Mouse (Mus musculus): ENCODE results near the gene Synpo2l. TPM values are rescaled to one million over a fixed set of nuclear protein-coding genes. Genes with fewer than 3 reads are reported as not detected.

Synpo2l gene
- polyA plus RNA-seq, 1 experiment from 2014 or later = 5.8 TPM

GRCm38 (mm10) chr14:20673735-20674063 lies 5.5 kb upstream of the Synpo2l start:
- Histone ChIP-seq H3K36me3 (peaks cover 29% of the 10 kb centered on the region), H3K4me2 (peak overlapping the region; percentile 75), H3K9me3 (no peaks in the 10 kb centered on the region), H3K27me3 (peaks cover 5% of the 10 kb centered on the region; the same call in 1 of the 2 replicates), H3K9ac (peak overlapping the region; percentile 33), H3K4me3 (peak overlapping the region; percentile 81), H3K4me1 (peaks cover 14% of the 10 kb centered on the region), H3K27ac (peak overlapping the region; percentile 98)
- peak; percentile 58; the same call in 1 of the 2 replicates for ATAC-seq (ENCODE audit: borderline replicate concordance, extremely low read depth, low FRiP score, low TSS enrichment)
- WGBS = 7% methylated on average over 13 of the region's 13 CpGs

- Histone ChIP-seq H3K27ac (no peak overlapping the region), H3K9me3 (no peaks in the 10 kb centered on the region), H3K4me1 (peaks cover 14% of the 10 kb centered on the region), H3K27me3 (peaks cover 6% of the 10 kb centered on the region; the same call in 1 of the 2 replicates), H3K4me2 (peak overlapping the region; percentile 75), H3K9ac (no peak overlapping the region), H3K36me3 (peaks cover 22% of the 10 kb centered on the region), H3K4me3 (no peak overlapping the region)
- 94% methylated on average over 2 of the region's 2 CpGs for WGBS
- no peak for ATAC-seq (ENCODE audit: borderline replicate concordance, extremely low read depth, low FRiP score, low TSS enrichment)
Measured at GRCm38 (mm10) chr14:20672990-20673389, 4.8 kb upstream of the Synpo2l start.

- WGBS = 66% methylated on average over 1 of the region's 1 CpGs
- Histone ChIP-seq H3K27me3 (peaks cover 18% of the 10 kb centered on the region; the same call in 1 of the 2 replicates), H3K36me3 (no peaks in the 10 kb centered on the region), H3K9ac (no peak overlapping the region), H3K4me2 (no peak overlapping the region), H3K4me3 (no peak overlapping the region), H3K9me3 (no peaks in the 10 kb centered on the region), H3K27ac (no peak overlapping the region), H3K4me1 (no peaks in the 10 kb centered on the region)
- no peak for ATAC-seq (ENCODE audit: borderline replicate concordance, extremely low read depth, low FRiP score, low TSS enrichment)
Measured at GRCm38 (mm10) chr14:20667469-20667868, 685 bp downstream of the Synpo2l start.

GRCm38 (mm10) chr14:20664436-20664835 lies 3.7 kb downstream of the Synpo2l start:
- H3K4me2 ChIP-seq = no peak overlapping the region
- ATAC-seq (ENCODE audit: borderline replicate concordance, extremely low read depth, low FRiP score, low TSS enrichment) = no peak
- peaks cover 14% of the 10 kb centered on the region for H3K4me1 ChIP-seq
- no peak overlapping the region for H3K27ac ChIP-seq
- no peak overlapping the region for H3K9ac ChIP-seq
- no peaks in the 10 kb centered on the region for H3K36me3 ChIP-seq
- WGBS = 39% methylated on average over 3 of the region's 3 CpGs
- no peaks in the 10 kb centered on the region for H3K9me3 ChIP-seq
- peaks cover 18% of the 10 kb centered on the region; the same call in 1 of the 2 replicates for H3K27me3 ChIP-seq
- H3K4me3 ChIP-seq = no peak overlapping the region

GRCm38 (mm10) chr14:20663601-20664000 lies 4.6 kb downstream of the Synpo2l start:
- Histone ChIP-seq H3K36me3 (no peaks in the 10 kb centered on the region), H3K27me3 (peaks cover 12% of the 10 kb centered on the region; the same call in 1 of the 2 replicates), H3K4me1 (peaks cover 14% of the 10 kb centered on the region), H3K4me2 (no peak overlapping the region), H3K4me3 (no peak overlapping the region), H3K9ac (no peak overlapping the region), H3K9me3 (no peaks in the 10 kb centered on the region), H3K27ac (no peak overlapping the region)
- ATAC-seq (ENCODE audit: borderline replicate concordance, extremely low read depth, low FRiP score, low TSS enrichment) = no peak
- 53% methylated on average over 2 of the region's 2 CpGs for WGBS

- 83% methylated on average over 3 of the region's 3 CpGs for WGBS
- H3K36me3 ChIP-seq = no peaks in the 10 kb centered on the region
- no peak overlapping the region for H3K4me2 ChIP-seq
- H3K9me3 ChIP-seq = no peaks in the 10 kb centered on the region
- no peak overlapping the region for H3K27ac ChIP-seq
- H3K4me1 ChIP-seq = peaks cover 14% of the 10 kb centered on the region
- ATAC-seq (ENCODE audit: borderline replicate concordance, extremely low read depth, low FRiP score, low TSS enrichment) = no peak
- H3K27me3 ChIP-seq = peaks cover 12% of the 10 kb centered on the region; the same call in 1 of the 2 replicates
- no peak overlapping the region for H3K4me3 ChIP-seq
- H3K9ac ChIP-seq = no peak overlapping the region
Measured at GRCm38 (mm10) chr14:20662740-20663139, 5.4 kb downstream of the Synpo2l start.

GRCm38 (mm10) chr14:20661661-20662331 lies 6.4 kb downstream of the Synpo2l start:
- peaks cover 12% of the 10 kb centered on the region; the same call in 1 of the 2 replicates for H3K27me3 ChIP-seq
- peak overlapping the region; percentile 95 for H3K4me2 ChIP-seq
- H3K9ac ChIP-seq = peak overlapping the region; percentile 61
- H3K4me1 ChIP-seq = peaks cover 14% of the 10 kb centered on the region
- peak overlapping the region; percentile 62 for H3K4me3 ChIP-seq
- no peaks in the 10 kb centered on the region for H3K9me3 ChIP-seq
- WGBS = 9% methylated on average over 19 of the region's 19 CpGs
- ATAC-seq (ENCODE audit: borderline replicate concordance, extremely low read depth, low FRiP score, low TSS enrichment) = peak; percentile 36
- H3K27ac ChIP-seq = peak overlapping the region; percentile 81
- H3K36me3 ChIP-seq = no peaks in the 10 kb centered on the region

GRCm38 (mm10) chr14:20660827-20661660 lies 7.1 kb downstream of the Synpo2l start:
- H3K36me3 ChIP-seq = no peaks in the 10 kb centered on the region
- WGBS = 1% methylated on average over 52 of the region's 52 CpGs
- peak; percentile 86 for ATAC-seq (ENCODE audit: borderline replicate concordance, extremely low read depth, low FRiP score, low TSS enrichment)
- peak overlapping the region; percentile 62 for H3K4me3 ChIP-seq
- H3K4me1 ChIP-seq = peaks cover 14% of the 10 kb centered on the region
- no peaks in the 10 kb centered on the region for H3K9me3 ChIP-seq
- peak overlapping the region; percentile 64 for H3K9ac ChIP-seq
- peaks cover 12% of the 10 kb centered on the region; the same call in 1 of the 2 replicates for H3K27me3 ChIP-seq
- H3K4me2 ChIP-seq = peak overlapping the region; percentile 95
- peak overlapping the region; percentile 81 for H3K27ac ChIP-seq

GRCm38 (mm10) chr14:20659687-20660086 lies 8.5 kb downstream of the Synpo2l start:
- Histone ChIP-seq H3K36me3 (no peaks in the 10 kb centered on the region), H3K27ac (no peak overlapping the region), H3K4me2 (no peak overlapping the region), H3K9ac (no peak overlapping the region), H3K9me3 (no peaks in the 10 kb centered on the region), H3K27me3 (peaks cover 12% of the 10 kb centered on the region; the same call in 1 of the 2 replicates), H3K4me3 (no peak overlapping the region), H3K4me1 (peaks cover 14% of the 10 kb centered on the region)
- no peak for ATAC-seq (ENCODE audit: borderline replicate concordance, extremely low read depth, low FRiP score, low TSS enrichment)
- 96% methylated on average over 7 of the region's 7 CpGs for WGBS

GRCm38 (mm10) chr14:20658902-20659301 lies 9.3 kb downstream of the Synpo2l start:
- no peak overlapping the region for H3K4me2 ChIP-seq
- no peak overlapping the region for H3K27ac ChIP-seq
- 77% methylated on average over 6 of the region's 6 CpGs for WGBS
- peaks cover 14% of the 10 kb centered on the region for H3K4me1 ChIP-seq
- no peak overlapping the region for H3K9ac ChIP-seq
- ATAC-seq (ENCODE audit: borderline replicate concordance, extremely low read depth, low FRiP score, low TSS enrichment) = no peak
- peaks cover 12% of the 10 kb centered on the region; the same call in 1 of the 2 replicates for H3K27me3 ChIP-seq
- no peaks in the 10 kb centered on the region for H3K36me3 ChIP-seq
- H3K9me3 ChIP-seq = no peaks in the 10 kb centered on the region
- H3K4me3 ChIP-seq = no peak overlapping the region

- H3K36me3 ChIP-seq = no peaks in the 10 kb centered on the region
- ATAC-seq (ENCODE audit: borderline replicate concordance, extremely low read depth, low FRiP score, low TSS enrichment) = no peak
- H3K27me3 ChIP-seq = peaks cover 8% of the 10 kb centered on the region; the same call in 1 of the 2 replicates
- H3K9ac ChIP-seq = no peak overlapping the region
- no peak overlapping the region for H3K27ac ChIP-seq
- peaks cover 14% of the 10 kb centered on the region for H3K4me1 ChIP-seq
- H3K4me3 ChIP-seq = no peak overlapping the region
- H3K9me3 ChIP-seq = no peaks in the 10 kb centered on the region
- no peak overlapping the region for H3K4me2 ChIP-seq
Measured at GRCm38 (mm10) chr14:20658326-20658725, 9.8 kb downstream of the Synpo2l start.

- Histone ChIP-seq H3K36me3 (no peaks in the 10 kb centered on the region), H3K9me3 (no peaks in the 10 kb centered on the region), H3K27me3 (no peaks in the 10 kb centered on the region), H3K9ac (no peak within 1 kb of the TSS), H3K27ac (no peak within 1 kb of the TSS), H3K4me1 (peaks cover 4% of the 10 kb centered on the region), H3K4me2 (no peak within 1 kb of the TSS), H3K4me3 (no peak within 1 kb of the TSS)
- ATAC-seq (ENCODE audit: borderline replicate concordance, extremely low read depth, low FRiP score, low TSS enrichment) = no peak
- WGBS = 47% methylated on average over 11 of the region's 11 CpGs
Measured at GRCm38 (mm10) chr14:20656361-20656760, 11.8 kb downstream of the Synpo2l start, which contains the start of gene Myoz1. Gene Myoz1, minus strand, starts transcription at chr14:20656540.

All from lung, embryonic 15.5 days (tissue).